Comparison of ENCODE assay signal across 13 mouse cellular contexts in genomic region chr14:55392390-55392789, GRCm38 (mm10).
DNase-seq lines count a peak whose midpoint lies in the region; ATAC-seq and TF ChIP-seq lines count a peak whose summit lies in the region.
"Had no signal": no experiment of that assay in that cellular context is flagged by ENCODE, and none has a peak within 500 bp of the region (broad histone marks: within the 10 kb centered on the region; RNA-seq: fewer than 3 reads in every experiment).

No protein-coding gene starts in this region.

- H3K9ac ChIP-seq in heart, embryonic 12.5 days = no peak overlapping the region
- H3K9ac ChIP-seq in MEL (ENCODE audit: control insufficient read depth, low read depth, low read length, poor library complexity, severe bottlenecking) = no peak overlapping the region
- no peak overlapping the region for H3K9ac ChIP-seq in liver, embryonic 12.5 days
- no peak overlapping the region for H3K9ac ChIP-seq in hindbrain, embryonic 14.5 days

- H3K36me3 ChIP-seq in heart, embryonic 12.5 days = no peaks in the 10 kb centered on the region
- 0 out of 4 replicates have a peak, but pooled peaks cover 0 to 3% of the 10 kb centered on the region in 2 experiments for H3K36me3 ChIP-seq in MEL (ENCODE audit: control insufficient read depth in 1 of 2, insufficient read depth in 2 of 2, low read length in 2 of 2)
- no peaks in the 10 kb centered on the region for H3K36me3 ChIP-seq in liver, embryonic 12.5 days
- H3K36me3 ChIP-seq in hindbrain, embryonic 14.5 days (replicated peaks; ENCODE audit: control insufficient read depth, insufficient read depth) = no peaks in the 10 kb centered on the region
- H3K36me3 ChIP-seq: forebrain, embryonic 10.5 days had no signal

- no peak for TF ChIP-seq RAD21 in MEL (IDR thresholded peaks at IDR 0.05; ENCODE audit: low read depth, low read length)

- peak; percentile 80 to 82 for TF ChIP-seq EP300 in MEL (IDR thresholded peaks at IDR 0.05; ENCODE audit: low read depth in 1 of 2, low read length in 2 of 2)

- no peak overlapping the region for H3K27ac ChIP-seq in heart, embryonic 12.5 days (ENCODE audit: poor library complexity, severe bottlenecking)
- H3K27ac ChIP-seq in MEL (ENCODE audit: control insufficient read depth, low read depth, low read length) = no peak overlapping the region
- 0 out of 2 replicates have a peak overlapping the region, but pooled peaks have one; percentile 40 for H3K27ac ChIP-seq in liver, embryonic 12.5 days
- H3K27ac ChIP-seq in hindbrain, embryonic 14.5 days = no peak overlapping the region
- H3K27ac ChIP-seq: forebrain, embryonic 10.5 days had no signal

- H3K27me3 ChIP-seq in heart, embryonic 12.5 days (replicated peaks) = no peaks in the 10 kb centered on the region
- peaks cover 2 to 3% of the 10 kb centered on the region in 2 experiments; a peak in 3 of 4 replicates for H3K27me3 ChIP-seq in MEL (ENCODE audit: control insufficient read depth in 1 of 2, insufficient read depth in 2 of 2, low read length in 2 of 2)
- no peaks in the 10 kb centered on the region for H3K27me3 ChIP-seq in liver, embryonic 12.5 days (replicated peaks)
- no peaks in the 10 kb centered on the region for H3K27me3 ChIP-seq in hindbrain, embryonic 14.5 days (ENCODE audit: control insufficient read depth, insufficient read depth, low read length)

- no peak for ATAC-seq in heart, embryonic 12.5 days (ENCODE audit: insufficient number of reproducible peaks, low FRiP score)
- peak; percentile 79 for ATAC-seq in liver, embryonic 12.5 days
- ATAC-seq in hindbrain, embryonic 14.5 days (ENCODE audit: low FRiP score) = no peak

- DNase-seq in heart, adult 11 months = peak; percentile 87
- peak; percentile 79 for DNase-seq in MEL (ENCODE audit: low read depth, low spot score)
- DNase-seq in natural killer cell, adult 2 months (ENCODE audit: low spot score in 2 of 2) = peak; percentile 62 to 73
- no peak for DNase-seq in urinary bladder, postnatal 10 days (ENCODE audit: low spot score)
- no peak for DNase-seq in ovary, postnatal 10 days (ENCODE audit: low spot score)
- no peak for DNase-seq in hindbrain, embryonic 14.5 days (ENCODE audit: low spot score)
- DNase-seq: B cell, adult 2 months; gastrocnemius, postnatal 14 days; heart, postnatal 36 days; right cerebral cortex, postnatal 25 days had no signal

- no peaks in the 10 kb centered on the region for H3K9me3 ChIP-seq in heart, embryonic 12.5 days (replicated peaks)
- H3K9me3 ChIP-seq in MEL (replicated peaks; ENCODE audit: insufficient read depth, low read length) = no peaks in the 10 kb centered on the region
- no peaks in the 10 kb centered on the region for H3K9me3 ChIP-seq in liver, embryonic 12.5 days (replicated peaks)
- H3K9me3 ChIP-seq in hindbrain, embryonic 14.5 days (ENCODE audit: control insufficient read depth, low read length) = no peaks in the 10 kb centered on the region
- H3K9me3 ChIP-seq: forebrain, embryonic 10.5 days had no signal

- H3K79me2 ChIP-seq in MEL (ENCODE audit: control insufficient read depth, insufficient read depth, low read length, poor library complexity) = no peaks in the 10 kb centered on the region

- 52% methylated on average over 6 of the region's 6 CpGs for WGBS in heart, embryonic 12.5 days
- 12% methylated on average over 6 of the region's 6 CpGs for WGBS in liver, embryonic 12.5 days (ENCODE audit: insufficient replicate concordance)
- 87% methylated on average over 6 of the region's 6 CpGs for WGBS in hindbrain, embryonic 14.5 days

- TF ChIP-seq POLR2A in MEL (IDR thresholded peaks at IDR 0.05; ENCODE audit: control insufficient read depth in 1 of 2, insufficient read depth in 1 of 2, low read depth in 1 of 2, low read length in 2 of 2, poor library complexity in 1 of 2) = no peak

- no peak overlapping the region for H3K4me2 ChIP-seq in heart, embryonic 12.5 days
- 0 out of 2 replicates have a peak overlapping the region, but pooled peaks have one; percentile 16 for H3K4me2 ChIP-seq in liver, embryonic 12.5 days
- no peak overlapping the region for H3K4me2 ChIP-seq in hindbrain, embryonic 14.5 days (replicated peaks)

- no peak overlapping the region for H3K4me3 ChIP-seq in heart, embryonic 12.5 days
- no peak overlapping the region for H3K4me3 ChIP-seq in MEL (ENCODE audit: control insufficient read depth in 1 of 2, insufficient read depth in 1 of 2, low read depth in 2 of 2, low read length in 2 of 2)
- no peak overlapping the region for H3K4me3 ChIP-seq in liver, embryonic 12.5 days
- no peak overlapping the region for H3K4me3 ChIP-seq in hindbrain, embryonic 14.5 days (replicated peaks; ENCODE audit: low read length)
- H3K4me3 ChIP-seq: forebrain, embryonic 10.5 days had no signal

- H3K4me1 ChIP-seq in heart, embryonic 12.5 days (replicated peaks) = peaks cover 5% of the 10 kb centered on the region
- H3K4me1 ChIP-seq in MEL (ENCODE audit: control insufficient read depth in 1 of 2, insufficient read depth in 2 of 2, low read length in 2 of 2) = peaks cover 0 to 12% of the 10 kb centered on the region in 2 experiments; a peak in 2 of 4 replicates
- H3K4me1 ChIP-seq in liver, embryonic 12.5 days = peaks cover 13% of the 10 kb centered on the region
- no peaks in the 10 kb centered on the region for H3K4me1 ChIP-seq in hindbrain, embryonic 14.5 days (replicated peaks; ENCODE audit: control insufficient read depth, insufficient read depth, low read length)

- no peak for TF ChIP-seq CTCF in MEL (IDR thresholded peaks at IDR 0.05 in 2 of 3, conservative IDR thresholded peaks at IDR 0.05 in 1 of 3; ENCODE audit: control insufficient read depth in 1 of 3, insufficient read depth in 1 of 3, low read depth in 2 of 3, low read length in 3 of 3, poor library complexity in 1 of 3, severe bottlenecking in 1 of 3)

TF ChIP-seq in MEL, 35 proteins besides CTCF, POLR2A, EP300 and RAD21:
- TF ChIP-seq TAL1 (IDR thresholded peaks at IDR 0.05; ENCODE audit: low read length) (peak; percentile 85), TCF12 (IDR thresholded peaks at IDR 0.05; ENCODE audit: low read depth, low read length) (peak; percentile 64), JUND (IDR thresholded peaks at IDR 0.05; ENCODE audit: low read depth, low read length) (no peak), GATA1 (IDR thresholded peaks at IDR 0.05; ENCODE audit: low read depth, low read length) (peak; percentile 61; the same call in 1 of the 2 replicates)

Comparison
In these comparisons a context has a peak if more than half of its experiments do, and no peak if none do; other contexts are left out.
1. DNase-seq: peak in heart, adult 11 months (single experiment), MEL (single experiment) and natural killer cell, adult 2 months (2 of 2); none in urinary bladder, postnatal 10 days (single experiment), ovary, postnatal 10 days (single experiment) and hindbrain, embryonic 14.5 days (single experiment).